Mouse (Mus musculus): ENCODE measurements at regions not wholly inside any gene's neighbourhood (a gene's known extent, or its start where the extent isn't known, plus 50 kb on each side); places are given as distances from the start of the nearest gene placed in this dataset.

GRCm38 (mm10) chr1:145620561-145620960, 845.3 kb upstream of the Rgs18 start:
- Histone ChIP-seq H3K36me3 (ENCODE audit: poor library complexity, severe bottlenecking) (no peaks in the 10 kb centered on the region), H3K4me1 (no peaks in the 10 kb centered on the region), H3K27ac (no peak overlapping the region), H3K9me3 (replicated peaks) (no peaks in the 10 kb centered on the region), H3K9ac (no peak overlapping the region), H3K4me2 (no peak overlapping the region), H3K4me3 (no peak overlapping the region), H3K27me3 (no peaks in the 10 kb centered on the region)
- no peak for ATAC-seq
- WGBS, result 84% methylated on average over 1 of the region's 1 CpGs

- ATAC-seq, result no peak
- no peaks in the 10 kb centered on the region for H3K27me3 ChIP-seq
- WGBS, result 95% methylated on average over 1 of the region's 1 CpGs
These were observed 839.1 kb upstream of the Rgs18 start for GRCm38 (mm10) chr1:145614326-145614725.

GRCm38 (mm10) chr1:145596983-145597382, 821.7 kb upstream of the Rgs18 start:
- H3K4me2 ChIP-seq, result no peak overlapping the region
- H3K27ac ChIP-seq, result no peak overlapping the region
- no peak overlapping the region for H3K9ac ChIP-seq
- H3K4me3 ChIP-seq, result no peak overlapping the region
- no peaks in the 10 kb centered on the region for H3K4me1 ChIP-seq
- H3K27me3 ChIP-seq, result no peaks in the 10 kb centered on the region
- no peaks in the 10 kb centered on the region for H3K9me3 ChIP-seq (replicated peaks)
- 88% methylated on average over 3 of the region's 3 CpGs for WGBS
- ATAC-seq, result no peak
- H3K36me3 ChIP-seq (ENCODE audit: poor library complexity, severe bottlenecking), result no peaks in the 10 kb centered on the region

More at GRCm38 (mm10) chr1:145614326-145614725, 839.1 kb upstream of the Rgs18 start:
- Histone ChIP-seq H3K4me1 (no peaks in the 10 kb centered on the region), H3K4me2 (no peak overlapping the region), H3K27ac (no peak overlapping the region), H3K36me3 (ENCODE audit: poor library complexity, severe bottlenecking) (no peaks in the 10 kb centered on the region), H3K9me3 (replicated peaks) (no peaks in the 10 kb centered on the region), H3K9ac (no peak overlapping the region), H3K4me3 (no peak overlapping the region)

GRCm38 (mm10) chr1:145579460-145579859, 804.2 kb upstream of the Rgs18 start:
- no peak overlapping the region for H3K27ac ChIP-seq
- H3K4me1 ChIP-seq, result no peaks in the 10 kb centered on the region
- no peaks in the 10 kb centered on the region for H3K36me3 ChIP-seq (ENCODE audit: poor library complexity, severe bottlenecking)
- no peaks in the 10 kb centered on the region for H3K27me3 ChIP-seq
- ATAC-seq, result no peak
- WGBS, result 75% methylated on average over 3 of the region's 3 CpGs
- H3K4me3 ChIP-seq, result no peak overlapping the region
- H3K4me2 ChIP-seq, result no peak overlapping the region
- no peak overlapping the region for H3K9ac ChIP-seq
- no peaks in the 10 kb centered on the region for H3K9me3 ChIP-seq (replicated peaks)

- Histone ChIP-seq H3K4me1 (0 out of 2 replicates have a peak, but pooled peaks cover 6% of the 10 kb centered on the region), H3K36me3 (ENCODE audit: poor library complexity, severe bottlenecking) (no peaks in the 10 kb centered on the region), H3K27me3 (no peaks in the 10 kb centered on the region), H3K9me3 (replicated peaks) (no peaks in the 10 kb centered on the region), H3K4me3 (no peak overlapping the region), H3K27ac (no peak overlapping the region), H3K4me2 (no peak overlapping the region), H3K9ac (no peak overlapping the region)
- WGBS, result 11% methylated on average over 2 of the region's 2 CpGs
- ATAC-seq, result peak; percentile 30; the same call in 1 of the 2 replicates
These were observed 794.8 kb upstream of the Rgs18 start for GRCm38 (mm10) chr1:145570012-145570411.

GRCm38 (mm10) chr1:145561347-145561746, 786.1 kb upstream of the Rgs18 start:
- Histone ChIP-seq H3K27ac (no peak overlapping the region), H3K9ac (no peak overlapping the region), H3K4me3 (no peak overlapping the region), H3K27me3 (no peaks in the 10 kb centered on the region), H3K4me1 (no peaks in the 10 kb centered on the region), H3K36me3 (ENCODE audit: poor library complexity, severe bottlenecking) (no peaks in the 10 kb centered on the region), H3K9me3 (replicated peaks) (no peaks in the 10 kb centered on the region), H3K4me2 (no peak overlapping the region)
- WGBS, result 82% methylated on average over 2 of the region's 2 CpGs
- ATAC-seq, result no peak
